9 mouse cellular contexts compared by ENCODE assay signal in the genomic region with DNA sequence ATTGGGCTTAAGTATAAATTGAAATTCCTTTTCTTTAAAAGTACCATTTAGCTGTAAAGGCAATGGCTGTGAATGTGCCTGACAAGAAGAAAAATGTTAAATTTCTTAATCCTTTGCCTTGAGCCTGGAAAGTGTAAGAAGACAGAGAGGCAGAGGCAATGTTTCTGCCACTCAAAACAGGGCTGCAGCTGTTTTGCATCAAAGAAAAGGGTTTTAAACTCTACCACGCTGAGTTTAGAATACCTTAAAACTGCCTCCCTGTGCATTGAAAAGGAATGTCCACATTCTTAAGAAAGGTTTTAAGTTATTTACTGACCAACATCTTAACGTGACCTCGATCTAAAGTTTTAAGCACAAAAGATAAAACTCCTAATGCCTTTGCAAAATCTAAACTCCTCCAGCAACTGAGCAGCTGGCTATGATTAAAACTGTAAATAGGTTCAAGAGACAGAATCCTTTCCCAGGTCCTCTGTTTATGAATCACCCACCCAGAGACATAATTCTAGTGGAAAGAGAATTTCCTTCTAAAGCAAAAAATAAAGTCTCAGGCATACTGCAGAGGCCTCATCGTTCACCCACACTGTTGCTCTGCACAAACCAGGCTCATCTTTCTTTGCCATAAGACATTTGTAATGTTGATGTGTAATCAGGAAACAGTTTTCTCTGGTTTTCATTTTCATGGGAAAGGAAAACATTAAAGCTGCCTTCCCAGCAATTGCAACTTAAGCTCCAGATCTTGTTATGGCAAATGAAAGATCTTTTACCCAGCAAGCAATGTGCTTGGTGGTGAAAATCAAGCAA. TPM values are rescaled to one million over a fixed set of nuclear protein-coding genes. Genes with fewer than 3 reads are reported as not detected.
DNase-seq lines count a peak whose midpoint lies in the region; ATAC-seq and TF ChIP-seq lines count a peak whose summit lies in the region.
"Had no signal": no experiment of that assay in that cellular context is flagged by ENCODE, and none has a peak within 500 bp of the region (broad histone marks: within the 10 kb centered on the region; RNA-seq: fewer than 3 reads in every experiment).

No protein-coding gene starts in this region.

- no peak overlapping the region for H3K4me2 ChIP-seq in heart, embryonic 15.5 days
- no peak overlapping the region for H3K4me2 ChIP-seq in limb, embryonic 13.5 days (replicated peaks)
- H3K4me2 ChIP-seq: midbrain, embryonic 13.5 days had no signal

- H3K9me3 ChIP-seq in heart, embryonic 15.5 days (replicated peaks), result no peaks in the 10 kb centered on the region
- H3K9me3 ChIP-seq in embryonic facial prominence, embryonic 10.5 days, result no peaks in the 10 kb centered on the region
- no peaks in the 10 kb centered on the region for H3K9me3 ChIP-seq in limb, embryonic 13.5 days
- H3K9me3 ChIP-seq: midbrain, embryonic 13.5 days had no signal

- no peak for DNase-seq in heart, adult 2 months
- peak; percentile 73 for DNase-seq in 3T3-L1 (ENCODE audit: low read depth, low spot score)
- no peak for DNase-seq in embryonic facial prominence, embryonic 10.5 days (ENCODE audit: low spot score)
- DNase-seq in natural killer cell, adult 2 months (ENCODE audit: low spot score in 2 of 2), result no peak
- DNase-seq in layer of hippocampus, postnatal 36 days, result no peak
- DNase-seq in left cerebral cortex, postnatal 10 days (ENCODE audit: extremely low spot score in 1 of 2, low spot score in 2 of 2), result no peak

- H3K9ac ChIP-seq in heart, embryonic 15.5 days, result no peak overlapping the region
- no peak overlapping the region for H3K9ac ChIP-seq in heart, adult 2 months (ENCODE audit: low read depth, low read length)
- H3K9ac ChIP-seq in limb, embryonic 13.5 days, result no peak overlapping the region; the same call in 1 of the 2 replicates
- H3K9ac ChIP-seq: midbrain, embryonic 13.5 days had no signal

- 28% methylated on average over 4 of the region's 4 CpGs for WGBS in heart, embryonic 15.5 days
- WGBS in heart, adult 2 months, result 48% methylated on average over 4 of the region's 4 CpGs
- 21% methylated on average over 4 of the region's 4 CpGs for WGBS in embryonic facial prominence, embryonic 10.5 days
- WGBS in limb, embryonic 13.5 days, result 7% methylated on average over 4 of the region's 4 CpGs

- ATAC-seq in heart, embryonic 15.5 days (replicated peaks; ENCODE audit: insufficient number of reproducible peaks, insufficient read depth, low FRiP score, low read depth), result no peak
- peak; percentile 72 for ATAC-seq in limb, embryonic 13.5 days (ENCODE audit: low FRiP score, low read depth)
- ATAC-seq: midbrain, embryonic 13.5 days had no signal

- no peaks in the 10 kb centered on the region for H3K36me3 ChIP-seq in heart, embryonic 15.5 days
- no peaks in the 10 kb centered on the region for H3K36me3 ChIP-seq in heart, adult 2 months (ENCODE audit: control insufficient read depth, insufficient read depth, low read length)
- no peaks in the 10 kb centered on the region for H3K36me3 ChIP-seq in embryonic facial prominence, embryonic 10.5 days (replicated peaks)
- no peaks in the 10 kb centered on the region for H3K36me3 ChIP-seq in limb, embryonic 13.5 days
- H3K36me3 ChIP-seq: midbrain, embryonic 13.5 days had no signal

- H3K4me3 ChIP-seq in heart, embryonic 15.5 days, result no peak overlapping the region
- H3K4me3 ChIP-seq in heart, adult 2 months, result no peak overlapping the region
- no peak overlapping the region for H3K4me3 ChIP-seq in embryonic facial prominence, embryonic 10.5 days
- H3K4me3 ChIP-seq in limb, embryonic 13.5 days, result no peak overlapping the region
- H3K4me3 ChIP-seq: midbrain, embryonic 13.5 days had no signal

- no peak for TF ChIP-seq CTCF in heart, adult 2 months (IDR thresholded peaks at IDR 0.05)

- peak overlapping the region; percentile 61 for H3K27ac ChIP-seq in heart, embryonic 15.5 days
- H3K27ac ChIP-seq in heart, adult 2 months, result no peak overlapping the region
- H3K27ac ChIP-seq in embryonic facial prominence, embryonic 10.5 days (replicated peaks), result peak overlapping the region; percentile 81
- H3K27ac ChIP-seq in limb, embryonic 13.5 days, result peak overlapping the region; percentile 92
- H3K27ac ChIP-seq: midbrain, embryonic 13.5 days had no signal

- TF ChIP-seq EP300 in heart, adult 2 months (IDR thresholded peaks at IDR 0.05; ENCODE audit: insufficient read depth, low read depth, low read length), result no peak

- intact Hi-C loops in heart, adult 2 months (cut with DNase I), result loop anchor here (10.0 kb wide), 1 partner anchor 86 kb away; no protein-coding TSS in a partner anchor
- intact Hi-C loops in left cerebral cortex, postnatal 10 days (cut with DNase I), result loop anchor here (10.0 kb wide), 1 partner anchor 446 kb away; the partner anchor contains the start of gene Col3a1

- TF ChIP-seq POLR2A in heart, adult 2 months (IDR thresholded peaks at IDR 0.05; ENCODE audit: insufficient read depth, low read depth, low read length), result no peak

- no peaks in the 10 kb centered on the region for H3K4me1 ChIP-seq in heart, embryonic 15.5 days (replicated peaks)
- no peaks in the 10 kb centered on the region; the same call in 1 of the 2 replicates for H3K4me1 ChIP-seq in heart, adult 2 months (ENCODE audit: control insufficient read depth, insufficient read depth, low read length)
- peaks cover 32% of the 10 kb centered on the region for H3K4me1 ChIP-seq in embryonic facial prominence, embryonic 10.5 days
- H3K4me1 ChIP-seq in limb, embryonic 13.5 days, result peaks cover 29% of the 10 kb centered on the region
- H3K4me1 ChIP-seq: midbrain, embryonic 13.5 days had no signal

- no peaks in the 10 kb centered on the region for H3K27me3 ChIP-seq in heart, embryonic 15.5 days
- no peaks in the 10 kb centered on the region for H3K27me3 ChIP-seq in heart, adult 2 months (ENCODE audit: control insufficient read depth, insufficient read depth, low read length)
- no peaks in the 10 kb centered on the region for H3K27me3 ChIP-seq in embryonic facial prominence, embryonic 10.5 days (replicated peaks; ENCODE audit: low read depth, poor library complexity, severe bottlenecking)
- no peaks in the 10 kb centered on the region for H3K27me3 ChIP-seq in limb, embryonic 13.5 days
- H3K27me3 ChIP-seq: midbrain, embryonic 13.5 days had no signal

- no peaks in the 10 kb centered on the region for H3K79me2 ChIP-seq in heart, adult 2 months (replicated peaks; ENCODE audit: control insufficient read depth, insufficient read depth, low read length)

RNA-seq across cellular contexts. Expression of gene Wdr75, which starts 34.1 kb away (rescaled TPM):
- polyA plus RNA-seq in heart, embryonic 15.5 days (2015; fragmentation: Nextera tagmentation; extraction: Ambion mirVana), result 30.4 and 31.9 TPM in 2 replicates
- 10 to 100 TPM; 19.1 to 22.8 TPM for total RNA-seq in heart, adult 2 months (2021)
- polyA plus RNA-seq in heart, adult 2 months (2012; rRNA removed), result 27.8 and 40.0 TPM in 2 replicates
- polyA plus RNA-seq in embryonic facial prominence, embryonic 10.5 days (2016; fragmentation: Nextera tagmentation; extraction: Ambion mirVana), result 96.0 and 103 TPM in 2 replicates
- polyA plus RNA-seq in limb, embryonic 13.5 days (2015; fragmentation: Nextera tagmentation; extraction: Ambion mirVana), result 86.5 and 93.2 TPM in 2 replicates
- 10 to 100 TPM; 37.9 to 44.2 TPM for total RNA-seq in layer of hippocampus, postnatal 36 days (2021)
- 10 to 100 TPM; 40.4 to 47.2 TPM for total RNA-seq in left cerebral cortex, postnatal 10 days (2021)
